Mouse (Mus musculus): Measurements from ENCODE around the gene Gm12216.
"Not testable (repeated sequence)": the region's sequence is repeated elsewhere in the genome, so short reads cannot be mapped to it uniquely, and the experiment has no call there.

The Gm12216 gene

GRCm38 (mm10) chr11:53873909-53874704 is 15.1 kb upstream of the Gm12216 start:
- DNase-seq (ENCODE audit: low read depth, low spot score), result not testable (repeated sequence)

- DNase-seq (ENCODE audit: low read depth, low spot score), result no peak
Observed at GRCm38 (mm10) chr11:53871786-53872507, 12.9 kb upstream of the Gm12216 start.

- DNase-seq (ENCODE audit: low read depth, low spot score), result no peak
Observed at GRCm38 (mm10) chr11:53869172-53869571, 10.1 kb upstream of the Gm12216 start.

- not testable (repeated sequence) for DNase-seq (ENCODE audit: low read depth, low spot score)
Observed at GRCm38 (mm10) chr11:53868323-53868722, 9.3 kb upstream of the Gm12216 start.

- DNase-seq (ENCODE audit: low read depth, low spot score), result not testable (repeated sequence)
Observed at GRCm38 (mm10) chr11:53864724-53865310, 5.8 kb upstream of the Gm12216 start.

- DNase-seq (ENCODE audit: low read depth, low spot score), result peak; percentile 50
Observed at GRCm38 (mm10) chr11:53860944-53861343, 1.9 kb upstream of the Gm12216 start.

- DNase-seq (ENCODE audit: low read depth, low spot score), result no peak
Observed at GRCm38 (mm10) chr11:53858058-53858760, 847 bp downstream of the Gm12216 start.

- no peak for DNase-seq (ENCODE audit: low read depth, low spot score)
Observed at GRCm38 (mm10) chr11:53853665-53854064, 5.4 kb downstream of the Gm12216 start.

- DNase-seq (ENCODE audit: low read depth, low spot score), result no peak
Observed at GRCm38 (mm10) chr11:53851795-53852194, 7.3 kb downstream of the Gm12216 start.

GRCm38 (mm10) chr11:53849588-53850320 is 9.3 kb downstream of the Gm12216 start:
- peak; percentile 88 for DNase-seq (ENCODE audit: low read depth, low spot score)

- DNase-seq (ENCODE audit: low read depth, low spot score), result no peak
Observed at GRCm38 (mm10) chr11:53845680-53846079, 13.4 kb downstream of the Gm12216 start.

- peak; percentile 77 for DNase-seq (ENCODE audit: low read depth, low spot score)
Observed at GRCm38 (mm10) chr11:53843106-53843505, 15.9 kb downstream of the Gm12216 start.

GRCm38 (mm10) chr11:53842161-53842581 is 16.9 kb downstream of the Gm12216 start:
- DNase-seq (ENCODE audit: low read depth, low spot score), result peak; percentile 88

- DNase-seq (ENCODE audit: low read depth, low spot score), result peak; percentile 73
Observed at GRCm38 (mm10) chr11:53841514-53841913, 17.5 kb downstream of the Gm12216 start.

- DNase-seq (ENCODE audit: low read depth, low spot score), result no peak
Observed at GRCm38 (mm10) chr11:53839663-53840642, 19.1 kb downstream of the Gm12216 start.

- no peak for DNase-seq (ENCODE audit: low read depth, low spot score)
Observed at GRCm38 (mm10) chr11:53839147-53839546, 19.9 kb downstream of the Gm12216 start.

GRCm38 (mm10) chr11:53837731-53838130 is 21.3 kb downstream of the Gm12216 start:
- no peak for DNase-seq (ENCODE audit: low read depth, low spot score)

- no peak for DNase-seq (ENCODE audit: low read depth, low spot score)
Observed at GRCm38 (mm10) chr11:53835379-53836010, 23.6 kb downstream of the Gm12216 start.

- no peak for DNase-seq (ENCODE audit: low read depth, low spot score)
Observed at GRCm38 (mm10) chr11:53825409-53825808, 33.6 kb downstream of the Gm12216 start.

Measured in brain, adult 2 months (tissue).